Mouse (Mus musculus) neural tube, embryonic 12.5 days (tissue): ENCODE results near the gene Ttc28. TPM values are rescaled to one million over a fixed set of nuclear protein-coding genes. Genes with fewer than 3 reads are reported as not detected.

Experiments
- ATAC-seq: fragments of 200-750 bp; cut with Nextera tagmentation; 2 replicates; pipeline ENCODE4 v1.8.0; 2017; ENCODE audit warnings: low read depth, mild to moderate bottlenecking, moderate TSS enrichment, moderate library complexity; ENCODE audit not compliant: low FRiP score
- H3K27ac ChIP-seq: fragments of 300-500 bp; sonication (generic); 2 replicates; pipeline ENCODE4 v1.5.1; 2016
- H3K27me3 ChIP-seq: fragments of 300-500 bp; sonication (generic); replicated peaks from 2 replicates; pipeline ENCODE4 v1.6.1; 2016; ENCODE audit warnings: mild to moderate bottlenecking
- H3K36me3 ChIP-seq: fragments of 300-500 bp; sonication (generic); 2 replicates; pipeline ENCODE4 v1.6.1; 2016; ENCODE audit warnings: mild to moderate bottlenecking
- H3K4me1 ChIP-seq: fragments of 300-500 bp; sonication (generic); 2 replicates; pipeline ENCODE4 v1.6.1; 2016
- H3K4me2 ChIP-seq: fragments of 300-500 bp; sonication (generic); replicated peaks from 2 replicates; pipeline ENCODE4 v1.6.1; 2016; ENCODE audit warnings: mild to moderate bottlenecking
- H3K4me3 ChIP-seq: fragments of 300-500 bp; sonication (generic); 2 replicates; pipeline ENCODE4 v1.5.1; 2016
- H3K9ac ChIP-seq: fragments of 300-500 bp; sonication (generic); 2 replicates; pipeline ENCODE4 v1.6.1; 2016; ENCODE audit warnings: mild to moderate bottlenecking
- H3K9me3 ChIP-seq: fragments of 300-500 bp; sonication (generic); 2 replicates; pipeline ENCODE4 v1.6.1; 2016; ENCODE audit warnings: mild to moderate bottlenecking
- WGBS: fragments of 180-500 bp; shearing (Covaris S2); methylation state at CpG from one replicate; pipeline ENCODE4 v1.1.7; 2016; 5-methylcytosine and 5-hydroxymethylcytosine counted together
- polyA plus RNA-seq: library from polyadenylated mRNA; unstranded; fragments of >200 nt; fragmentation: Nextera tagmentation; extraction: Ambion mirVana; gene quantifications from 2 replicates; pipeline ENCODE4 v1.2.1, GENCODE M21; 2016

The Ttc28 gene
- polyA plus RNA-seq, 1 experiment from 2014 or later, result 21.8 TPM

GRCm38 (mm10) chr5:111313833-111314232 is 434.2 kb downstream of the Ttc28 start:
- WGBS, result 91% methylated on average over 9 of the region's 9 CpGs
- Histone ChIP-seq H3K27ac (no peak overlapping the region), H3K9ac (no peak overlapping the region), H3K9me3 (no peaks in the 10 kb centered on the region), H3K36me3 (no peaks in the 10 kb centered on the region), H3K4me1 (no peaks in the 10 kb centered on the region), H3K27me3 (no peaks in the 10 kb centered on the region), H3K4me3 (no peak overlapping the region), H3K4me2 (no peak overlapping the region)
- no peak for ATAC-seq

GRCm38 (mm10) chr5:111315061-111315460 is 435.5 kb downstream of the Ttc28 start:
- 88% methylated on average over 6 of the region's 6 CpGs for WGBS
- H3K4me3 ChIP-seq, result no peak overlapping the region
- no peaks in the 10 kb centered on the region for H3K27me3 ChIP-seq
- no peaks in the 10 kb centered on the region for H3K36me3 ChIP-seq
- no peaks in the 10 kb centered on the region for H3K9me3 ChIP-seq
- no peak for ATAC-seq
- no peak overlapping the region for H3K27ac ChIP-seq
- H3K9ac ChIP-seq, result no peak overlapping the region
- H3K4me2 ChIP-seq, result no peak overlapping the region
- H3K4me1 ChIP-seq, result no peaks in the 10 kb centered on the region

GRCm38 (mm10) chr5:111317526-111317925 is 437.9 kb downstream of the Ttc28 start:
- no peak overlapping the region for H3K4me2 ChIP-seq
- no peaks in the 10 kb centered on the region for H3K4me1 ChIP-seq
- no peak overlapping the region for H3K4me3 ChIP-seq
- no peak overlapping the region for H3K9ac ChIP-seq
- no peak for ATAC-seq
- no peak overlapping the region for H3K27ac ChIP-seq
- H3K9me3 ChIP-seq, result no peaks in the 10 kb centered on the region
- no peaks in the 10 kb centered on the region for H3K27me3 ChIP-seq
- WGBS, result 83% methylated on average over 3 of the region's 3 CpGs
- H3K36me3 ChIP-seq, result no peaks in the 10 kb centered on the region

GRCm38 (mm10) chr5:111318946-111319345 is 439.3 kb downstream of the Ttc28 start:
- Histone ChIP-seq H3K9me3 (no peaks in the 10 kb centered on the region), H3K27ac (no peak overlapping the region), H3K9ac (no peak overlapping the region), H3K4me2 (no peak overlapping the region), H3K4me1 (no peaks in the 10 kb centered on the region), H3K36me3 (no peaks in the 10 kb centered on the region), H3K4me3 (no peak overlapping the region), H3K27me3 (no peaks in the 10 kb centered on the region)
- WGBS, result 71% methylated on average over 1 of the region's 1 CpGs
- ATAC-seq, result no peak

GRCm38 (mm10) chr5:111325813-111326212 is 446.2 kb downstream of the Ttc28 start:
- no peaks in the 10 kb centered on the region for H3K27me3 ChIP-seq
- WGBS, result 28% methylated on average over 1 of the region's 1 CpGs
- H3K36me3 ChIP-seq, result no peaks in the 10 kb centered on the region
- no peak overlapping the region for H3K4me3 ChIP-seq
- no peaks in the 10 kb centered on the region for H3K4me1 ChIP-seq
- no peak for ATAC-seq
- H3K4me2 ChIP-seq, result no peak overlapping the region
- no peak overlapping the region for H3K27ac ChIP-seq
- H3K9me3 ChIP-seq, result peaks cover 6% of the 10 kb centered on the region
- no peak overlapping the region for H3K9ac ChIP-seq

- H3K27ac ChIP-seq, result no peak overlapping the region
- H3K4me1 ChIP-seq, result peaks cover 10% of the 10 kb centered on the region
- peaks cover 6% of the 10 kb centered on the region for H3K9me3 ChIP-seq
- H3K4me2 ChIP-seq, result no peak overlapping the region
- no peak overlapping the region for H3K4me3 ChIP-seq
- 89% methylated on average over 7 of the region's 7 CpGs for WGBS
- no peaks in the 10 kb centered on the region for H3K36me3 ChIP-seq
- no peak for ATAC-seq
- H3K9ac ChIP-seq, result no peak overlapping the region
- no peaks in the 10 kb centered on the region for H3K27me3 ChIP-seq
These were observed 447.8 kb downstream of the Ttc28 start for GRCm38 (mm10) chr5:111327420-111327819.

GRCm38 (mm10) chr5:111329782-111330416 is 450.3 kb downstream of the Ttc28 start:
- WGBS, result 31% methylated on average over 10 of the region's 10 CpGs
- peak overlapping the region; percentile 86 for H3K4me2 ChIP-seq
- peak; percentile 42 for ATAC-seq
- peaks cover 10% of the 10 kb centered on the region for H3K4me1 ChIP-seq
- peak overlapping the region; percentile 57; the same call in 1 of the 2 replicates for H3K27ac ChIP-seq
- peaks cover 13% of the 10 kb centered on the region for H3K36me3 ChIP-seq
- peak overlapping the region; percentile 49 for H3K9ac ChIP-seq
- peaks cover 6% of the 10 kb centered on the region for H3K9me3 ChIP-seq
- H3K4me3 ChIP-seq, result peak overlapping the region; percentile 91
- H3K27me3 ChIP-seq, result no peaks in the 10 kb centered on the region

GRCm38 (mm10) chr5:111330417-111331098 is 451.0 kb downstream of the Ttc28 start, which contains the start of gene Pitpnb:
Gene Pitpnb, plus strand, starts transcription at chr5:111330763.
- Histone ChIP-seq H3K36me3 (peaks cover 13% of the 10 kb centered on the region), H3K9me3 (peaks cover 3% of the 10 kb centered on the region), H3K4me1 (peaks cover 10% of the 10 kb centered on the region), H3K9ac (peak within 1 kb of the TSS; percentile 95), H3K27me3 (no peaks in the 10 kb centered on the region), H3K27ac (peak within 1 kb of the TSS; percentile 59), H3K4me3 (peak within 1 kb of the TSS; percentile 91), H3K4me2 (peak within 1 kb of the TSS; percentile 86)
- WGBS, result 1% methylated on average over 78 of the region's 78 CpGs
- peak; percentile 96 for ATAC-seq

- peak overlapping the region; percentile 86 for H3K4me2 ChIP-seq
- H3K36me3 ChIP-seq, result peaks cover 18% of the 10 kb centered on the region
- no peaks in the 10 kb centered on the region for H3K9me3 ChIP-seq
- peak overlapping the region; percentile 95 for H3K9ac ChIP-seq
- ATAC-seq, result no peak
- WGBS, result under 1% methylated on average over 14 of the region's 14 CpGs
- H3K27me3 ChIP-seq, result no peaks in the 10 kb centered on the region
- peak overlapping the region; percentile 91 for H3K4me3 ChIP-seq
- 0 out of 2 replicates have a peak overlapping the region, but pooled peaks have one; percentile 59 for H3K27ac ChIP-seq
- H3K4me1 ChIP-seq, result peaks cover 10% of the 10 kb centered on the region
These were observed 451.5 kb downstream of the Ttc28 start for GRCm38 (mm10) chr5:111331099-111331435.

GRCm38 (mm10) chr5:111335939-111336691 is 456.5 kb downstream of the Ttc28 start:
- Histone ChIP-seq H3K27me3 (no peaks in the 10 kb centered on the region), H3K9me3 (no peaks in the 10 kb centered on the region), H3K4me1 (peaks cover 9% of the 10 kb centered on the region), H3K4me2 (no peak overlapping the region), H3K4me3 (no peak overlapping the region), H3K9ac (no peak overlapping the region), H3K36me3 (peaks cover 50% of the 10 kb centered on the region), H3K27ac (no peak overlapping the region)
- WGBS, result 92% methylated on average over 8 of the region's 8 CpGs
- ATAC-seq, result no peak
